Mouse (Mus musculus) adrenal gland, postnatal 14 days (tissue): Measurements from ENCODE around the gene Galnt4. TPM values are rescaled to one million over a fixed set of nuclear protein-coding genes. Genes with fewer than 3 reads are reported as not detected.
A peak's percentile ranks its signal among the peaks of the same experiment; 100 is the strongest.
"Not testable (repeated sequence)": the region's sequence is repeated elsewhere in the genome, so short reads cannot be mapped to it uniquely, and the experiment has no call there.

Experiments used
- DNase-seq: peaks from one replicate; pipeline ENCODE4 v3.0.0; 2021; ENCODE audit warnings: mixed read lengths
- total RNA-seq: library from RNA; stranded (reverse); gene quantifications from 2 replicates; pipeline ENCODE4 v1.2.3, GENCODE M21; 2021

Galnt4 gene
- total RNA-seq, 1 experiment from 2014 or later = 6.8 TPM

DNA sequence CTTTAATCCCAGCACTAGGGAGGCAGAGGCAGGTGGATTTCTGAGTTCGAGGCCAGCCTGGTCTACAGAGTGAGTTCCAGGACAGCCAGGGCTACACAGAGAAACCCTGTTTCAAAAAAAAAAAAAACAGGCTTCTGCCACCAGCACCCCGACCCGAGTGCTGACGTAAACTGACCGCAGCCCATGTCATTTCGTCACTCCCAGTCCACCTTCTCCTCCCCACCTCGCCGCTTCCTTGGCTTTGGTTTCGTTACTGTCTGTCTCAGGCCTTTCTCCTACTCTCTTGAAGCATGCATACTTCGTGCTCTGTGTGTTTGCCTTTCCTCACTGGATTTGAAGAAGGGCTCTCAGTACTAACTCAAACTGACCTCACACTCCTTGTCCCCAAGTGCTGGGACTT lies 49.7 kb downstream of the Galnt4 start:
- DNase-seq = not testable (repeated sequence)

GRCm38 (mm10) chr10:99161987-99162582 lies 54.1 kb downstream of the Galnt4 start:
- peak; percentile 43 for DNase-seq

Other genes with a start within 250 kb of the Galnt4 start
- gene Atp2b1, start 193.8 kb upstream of the Galnt4 start, total RNA-seq = 56.0 and 62.0 TPM in 2 replicates
- gene Poc1b, start 1.1 kb upstream of the Galnt4 start, total RNA-seq = 12.7 and 13.1 TPM in 2 replicates
- gene Phxr2, start 18.2 kb downstream of the Galnt4 start, total RNA-seq = not detected in 2 replicates
- gene Dusp6, start 155.1 kb downstream of the Galnt4 start, total RNA-seq = 112 and 113 TPM in 2 replicates